Mouse (Mus musculus) hindbrain, embryonic 13.5 days (tissue): ENCODE data around the gene Brinp2. TPM values are rescaled to one million over a fixed set of nuclear protein-coding genes. Genes with fewer than 3 reads are reported as not detected.

ENCODE experiments used
- ATAC-seq: fragments of 200-750 bp; cut with Nextera tagmentation; 2 replicates; pipeline ENCODE4 v1.8.0; 2017; ENCODE audit warnings: moderate TSS enrichment; ENCODE audit not compliant: low FRiP score
- H3K27ac ChIP-seq: fragments of 300-500 bp; sonication (generic); 2 replicates; pipeline ENCODE4 v1.5.1; 2015; ENCODE audit warnings: inconsistent platforms, mild to moderate bottlenecking, moderate library complexity
- H3K27me3 ChIP-seq: fragments of 300-500 bp; sonication (generic); 2 replicates; pipeline ENCODE4 v1.6.1; 2015; ENCODE audit warnings: mild to moderate bottlenecking, inconsistent platforms
- H3K36me3 ChIP-seq: fragments of 300-500 bp; sonication (generic); 2 replicates; pipeline ENCODE4 v1.6.1; 2015; ENCODE audit warnings: mild to moderate bottlenecking, inconsistent platforms
- H3K4me1 ChIP-seq: fragments of 300-500 bp; sonication (generic); replicated peaks from 2 replicates; pipeline ENCODE4 v1.6.1; 2015; ENCODE audit warnings: inconsistent platforms
- H3K4me2 ChIP-seq: fragments of 300-500 bp; sonication (generic); 2 replicates; pipeline ENCODE4 v1.6.1; 2015; ENCODE audit warnings: inconsistent platforms, mild to moderate bottlenecking, moderate library complexity
- H3K4me3 ChIP-seq: fragments of 300-500 bp; sonication (generic); 2 replicates; pipeline ENCODE4 v1.5.1; 2015; ENCODE audit warnings: mild to moderate bottlenecking, inconsistent platforms
- H3K9ac ChIP-seq: fragments of 300-500 bp; sonication (generic); 2 replicates; pipeline ENCODE4 v1.6.1; 2015; ENCODE audit warnings: mild to moderate bottlenecking, inconsistent platforms
- H3K9me3 ChIP-seq: fragments of 300-500 bp; sonication (generic); 2 replicates; pipeline ENCODE4 v1.6.1; 2016; ENCODE audit warnings: inconsistent platforms
- WGBS: fragments of 180-500 bp; shearing (Covaris S2); methylation state at CpG from one replicate; pipeline ENCODE4 v1.1.7; 2015; 5-methylcytosine and 5-hydroxymethylcytosine counted together
- polyA plus RNA-seq: library from polyadenylated mRNA; unstranded; fragments of >200 nt; fragmentation: Nextera tagmentation; extraction: Ambion mirVana; gene quantifications from 2 replicates; pipeline ENCODE4 v1.2.1, GENCODE M21; 2015

Gene Brinp2
- polyA plus RNA-seq, 1 experiment from 2014 or later, result 19.7 TPM

GRCm38 (mm10) chr1:158355177-158356050 is 712 bp downstream of the Brinp2 start:
- peak overlapping the region; percentile 79 for H3K9ac ChIP-seq
- H3K36me3 ChIP-seq, result no peaks in the 10 kb centered on the region
- 10% methylated on average over 28 of the region's 28 CpGs for WGBS
- H3K4me2 ChIP-seq, result peak overlapping the region; percentile 82
- peaks cover 17% of the 10 kb centered on the region for H3K27me3 ChIP-seq
- H3K27ac ChIP-seq, result peak overlapping the region; percentile 86
- H3K9me3 ChIP-seq, result no peaks in the 10 kb centered on the region
- peak; percentile 73 for ATAC-seq
- peaks cover 49% of the 10 kb centered on the region for H3K4me1 ChIP-seq
- H3K4me3 ChIP-seq, result peak overlapping the region; percentile 75

- Histone ChIP-seq H3K4me1 (peaks cover 49% of the 10 kb centered on the region), H3K27me3 (peaks cover 11% of the 10 kb centered on the region), H3K36me3 (no peaks in the 10 kb centered on the region), H3K9ac (peak overlapping the region; percentile 79), H3K4me2 (peak overlapping the region; percentile 82), H3K4me3 (peak overlapping the region; percentile 75), H3K27ac (no peak overlapping the region), H3K9me3 (no peaks in the 10 kb centered on the region)
- 80% methylated on average over 5 of the region's 5 CpGs for WGBS
- no peak for ATAC-seq
Observed at GRCm38 (mm10) chr1:158353656-158354371, 2.3 kb downstream of the Brinp2 start.

GRCm38 (mm10) chr1:158343243-158343714 is 12.8 kb downstream of the Brinp2 start:
- WGBS, result 35% methylated on average over 6 of the region's 6 CpGs
- no peaks in the 10 kb centered on the region for H3K36me3 ChIP-seq
- H3K27ac ChIP-seq, result no peak overlapping the region
- ATAC-seq, result peak; percentile 81
- H3K4me2 ChIP-seq, result no peak overlapping the region
- peaks cover 13% of the 10 kb centered on the region for H3K4me1 ChIP-seq
- no peaks in the 10 kb centered on the region for H3K9me3 ChIP-seq
- no peaks in the 10 kb centered on the region for H3K27me3 ChIP-seq
- no peak overlapping the region for H3K9ac ChIP-seq
- H3K4me3 ChIP-seq, result no peak overlapping the region

- H3K27ac ChIP-seq, result no peak overlapping the region
- H3K4me1 ChIP-seq, result 0 out of 2 replicates have a peak, but pooled peaks cover 4% of the 10 kb centered on the region
- ATAC-seq, result no peak
- no peak overlapping the region for H3K4me2 ChIP-seq
- WGBS, result 27% methylated on average over 2 of the region's 2 CpGs
- no peak overlapping the region for H3K9ac ChIP-seq
- no peaks in the 10 kb centered on the region for H3K27me3 ChIP-seq
- no peak overlapping the region for H3K4me3 ChIP-seq
- H3K36me3 ChIP-seq, result no peaks in the 10 kb centered on the region
- no peaks in the 10 kb centered on the region for H3K9me3 ChIP-seq
Observed at GRCm38 (mm10) chr1:158328839-158329238, 27.3 kb downstream of the Brinp2 start.

- 74% methylated on average over 5 of the region's 5 CpGs for WGBS
- Histone ChIP-seq H3K9ac (no peak overlapping the region), H3K4me3 (no peak overlapping the region), H3K4me2 (no peak overlapping the region), H3K27me3 (no peaks in the 10 kb centered on the region), H3K4me1 (peaks cover 4% of the 10 kb centered on the region; the same call in 1 of the 2 replicates), H3K27ac (no peak overlapping the region), H3K36me3 (no peaks in the 10 kb centered on the region), H3K9me3 (no peaks in the 10 kb centered on the region)
- no peak for ATAC-seq
Observed at GRCm38 (mm10) chr1:158328126-158328525, 28.0 kb downstream of the Brinp2 start.

- ATAC-seq, result no peak
Observed at GRCm38 (mm10) chr1:158323325-158323724, 32.8 kb downstream of the Brinp2 start.

GRCm38 (mm10) chr1:158310426-158311156 is 45.5 kb downstream of the Brinp2 start:
- 0 out of 2 replicates have a peak, but pooled peaks cover 3% of the 10 kb centered on the region for H3K4me1 ChIP-seq
- ATAC-seq, result no peak
- H3K27me3 ChIP-seq, result no peaks in the 10 kb centered on the region
- no peak overlapping the region for H3K4me3 ChIP-seq
- no peaks in the 10 kb centered on the region for H3K36me3 ChIP-seq
- no peak overlapping the region for H3K27ac ChIP-seq
- WGBS, result 67% methylated on average over 5 of the region's 5 CpGs
- no peak overlapping the region for H3K4me2 ChIP-seq
- H3K9ac ChIP-seq, result no peak overlapping the region
- no peaks in the 10 kb centered on the region for H3K9me3 ChIP-seq

More at GRCm38 (mm10) chr1:158323325-158323724, 32.8 kb downstream of the Brinp2 start:
- Histone ChIP-seq H3K27me3 (no peaks in the 10 kb centered on the region), H3K36me3 (no peaks in the 10 kb centered on the region), H3K4me2 (no peak overlapping the region), H3K4me3 (no peak overlapping the region), H3K4me1 (no peaks in the 10 kb centered on the region; the same call in 1 of the 2 replicates), H3K9ac (no peak overlapping the region), H3K27ac (no peak overlapping the region), H3K9me3 (no peaks in the 10 kb centered on the region)
- WGBS, result 85% methylated on average over 6 of the region's 6 CpGs

- ATAC-seq, result no peak
- peaks cover 22% of the 10 kb centered on the region for H3K4me1 ChIP-seq
- no peak overlapping the region for H3K27ac ChIP-seq
- H3K27me3 ChIP-seq, result peaks cover 14% of the 10 kb centered on the region; the same call in 1 of the 2 replicates
- 62% methylated on average over 7 of the region's 7 CpGs for WGBS
- no peaks in the 10 kb centered on the region for H3K9me3 ChIP-seq
- H3K36me3 ChIP-seq, result no peaks in the 10 kb centered on the region
- no peak overlapping the region for H3K9ac ChIP-seq
- H3K4me2 ChIP-seq, result no peak overlapping the region
- no peak overlapping the region for H3K4me3 ChIP-seq
Observed at GRCm38 (mm10) chr1:158297042-158297441, 59.1 kb downstream of the Brinp2 start.

- no peak for ATAC-seq
- no peak overlapping the region for H3K4me3 ChIP-seq
- WGBS, result 84% methylated on average over 8 of the region's 8 CpGs
- H3K4me2 ChIP-seq, result no peak overlapping the region
- H3K27ac ChIP-seq, result no peak overlapping the region
- no peak overlapping the region for H3K9ac ChIP-seq
- H3K36me3 ChIP-seq, result no peaks in the 10 kb centered on the region
- no peaks in the 10 kb centered on the region for H3K9me3 ChIP-seq
- H3K4me1 ChIP-seq, result peaks cover 22% of the 10 kb centered on the region
- peaks cover 14% of the 10 kb centered on the region; the same call in 1 of the 2 replicates for H3K27me3 ChIP-seq
Observed at GRCm38 (mm10) chr1:158296287-158296931, 59.7 kb downstream of the Brinp2 start.

- H3K27me3 ChIP-seq, result peaks cover 14% of the 10 kb centered on the region; the same call in 1 of the 2 replicates
- H3K9ac ChIP-seq, result no peak overlapping the region
- no peaks in the 10 kb centered on the region for H3K9me3 ChIP-seq
- WGBS, result 28% methylated on average over 16 of the region's 16 CpGs
- peaks cover 22% of the 10 kb centered on the region for H3K4me1 ChIP-seq
- no peak overlapping the region for H3K4me2 ChIP-seq
- H3K4me3 ChIP-seq, result no peak overlapping the region
- no peak for ATAC-seq
- H3K27ac ChIP-seq, result no peak overlapping the region
- H3K36me3 ChIP-seq, result no peaks in the 10 kb centered on the region
Observed at GRCm38 (mm10) chr1:158295270-158295669, 60.9 kb downstream of the Brinp2 start.

- Histone ChIP-seq H3K4me2 (no peak overlapping the region), H3K4me3 (no peak overlapping the region), H3K9me3 (no peaks in the 10 kb centered on the region), H3K4me1 (no peaks in the 10 kb centered on the region), H3K27ac (no peak overlapping the region), H3K27me3 (no peaks in the 10 kb centered on the region), H3K36me3 (no peaks in the 10 kb centered on the region), H3K9ac (no peak overlapping the region)
- ATAC-seq, result no peak
- 85% methylated on average over 3 of the region's 3 CpGs for WGBS
Observed at GRCm38 (mm10) chr1:158285198-158285597, 70.9 kb downstream of the Brinp2 start.
